In the genomic region with DNA sequence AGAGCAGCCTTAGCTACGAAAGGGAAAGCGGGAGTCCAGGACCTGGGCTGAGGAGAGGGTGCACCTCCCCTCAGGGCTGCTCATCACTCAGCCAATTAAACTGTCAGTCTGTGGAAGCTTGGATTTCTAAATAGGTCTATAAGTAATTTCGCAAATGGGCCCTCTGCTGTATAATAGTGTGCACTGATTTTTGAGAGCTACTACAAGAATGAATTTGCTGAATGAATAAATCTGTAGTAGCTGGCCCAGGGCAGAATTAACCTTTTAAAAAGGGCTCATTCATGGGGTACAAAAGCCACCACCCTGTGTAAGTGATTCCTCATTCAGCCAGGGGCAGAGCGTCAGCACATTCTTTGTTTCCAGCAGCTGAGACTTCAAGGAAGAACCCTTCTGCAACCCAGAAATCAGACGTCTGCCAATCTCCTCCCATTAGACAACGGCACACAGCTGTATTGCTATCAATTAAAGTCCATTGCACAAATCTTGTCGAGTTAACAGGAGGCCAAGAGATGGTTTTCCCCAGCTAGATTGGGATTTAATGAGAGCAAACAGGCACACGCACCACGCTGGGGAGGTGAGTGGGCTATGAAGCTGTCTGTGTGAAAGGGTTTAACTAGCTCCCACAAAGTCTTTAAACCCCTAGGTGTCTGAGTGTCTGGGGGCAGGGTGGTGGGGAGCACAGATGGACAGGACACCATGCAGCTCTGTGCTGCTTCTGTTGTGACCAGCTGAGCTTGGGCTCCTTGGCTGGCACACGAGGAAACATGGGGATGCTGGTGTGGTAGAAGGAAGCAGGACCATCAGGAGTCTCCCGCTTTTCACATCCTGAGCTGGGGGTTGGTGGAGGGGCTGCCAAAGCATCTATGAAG, we compare ENCODE assay signal across 13 mouse cellular contexts.
DNase-seq lines count a peak whose midpoint lies in the region; ATAC-seq and TF ChIP-seq lines count a peak whose summit lies in the region.
"Had no signal": no experiment of that assay in that cellular context is flagged by ENCODE, and none has a peak within 500 bp of the region (broad histone marks: within the 10 kb centered on the region; RNA-seq: fewer than 3 reads in every experiment).

No protein-coding gene starts in this region.

- H3K27me3 ChIP-seq in lung, postnatal 0 days (replicated peaks; ENCODE audit: insufficient read depth, low read length), result no peaks in the 10 kb centered on the region
- H3K27me3 ChIP-seq in forebrain, embryonic 14.5 days (replicated peaks; ENCODE audit: control insufficient read depth, insufficient read depth, low read length), result no peaks in the 10 kb centered on the region
- H3K27me3 ChIP-seq in limb, embryonic 14.5 days (ENCODE audit: control insufficient read depth, insufficient read depth, low read length), result no peaks in the 10 kb centered on the region
- no peaks in the 10 kb centered on the region for H3K27me3 ChIP-seq in stomach, postnatal 0 days (ENCODE audit: control insufficient read depth, insufficient read depth, low read length)
- H3K27me3 ChIP-seq: limb, embryonic 15.5 days had no signal

- peak; percentile 25 for ATAC-seq in lung, postnatal 0 days
- peak; percentile 91 for ATAC-seq in forebrain, embryonic 14.5 days
- ATAC-seq in limb, embryonic 14.5 days (ENCODE audit: low FRiP score, low read depth), result no peak; the same call in 1 of the 2 replicates
- ATAC-seq in stomach, postnatal 0 days (ENCODE audit: low FRiP score, low TSS enrichment), result no peak
- ATAC-seq in megakaryocyte-erythroid progenitor cell, adult 5-6 weeks (replicated peaks; ENCODE audit: low FRiP score, low TSS enrichment, poor library complexity, severe bottlenecking), result no peak
- ATAC-seq: activated CD4-positive, CD25-positive, alpha-beta regulatory T cell, adult 4 months had no signal

- no peak for TF ChIP-seq CTCF in lung, postnatal 0 days (IDR thresholded peaks at IDR 0.05)
- TF ChIP-seq CTCF in lung, adult 2 months (IDR thresholded peaks at IDR 0.05; ENCODE audit: insufficient read depth, low read length), result no peak
- 0 out of 2 replicates have a peak, but pooled peaks have one; percentile 8 for TF ChIP-seq CTCF in stomach, postnatal 0 days (IDR thresholded peaks at IDR 0.05; ENCODE audit: low read depth)

- H3K9ac ChIP-seq in lung, postnatal 0 days (replicated peaks; ENCODE audit: low read depth), result no peak overlapping the region
- peak overlapping the region; percentile 37 for H3K9ac ChIP-seq in forebrain, embryonic 14.5 days (ENCODE audit: low read length)
- no peak overlapping the region for H3K9ac ChIP-seq in limb, embryonic 14.5 days (ENCODE audit: low read depth, low read length, severe bottlenecking)
- H3K9ac ChIP-seq in stomach, postnatal 0 days (ENCODE audit: low read length), result no peak overlapping the region
- H3K9ac ChIP-seq: heart, embryonic 13.5 days; limb, embryonic 15.5 days had no signal

- H3K36me3 ChIP-seq in lung, postnatal 0 days (ENCODE audit: insufficient read depth, low read length), result no peaks in the 10 kb centered on the region
- no peaks in the 10 kb centered on the region for H3K36me3 ChIP-seq in forebrain, embryonic 14.5 days (ENCODE audit: control insufficient read depth, insufficient read depth, low read length)
- no peaks in the 10 kb centered on the region for H3K36me3 ChIP-seq in limb, embryonic 14.5 days (ENCODE audit: control insufficient read depth, insufficient read depth, low read length)
- H3K36me3 ChIP-seq in stomach, postnatal 0 days (ENCODE audit: control insufficient read depth, insufficient read depth, low read length), result no peaks in the 10 kb centered on the region
- H3K36me3 ChIP-seq: heart, embryonic 13.5 days; limb, embryonic 15.5 days had no signal

- WGBS in lung, postnatal 0 days, result 50% methylated on average over 11 of the region's 11 CpGs
- 57% methylated on average over 11 of the region's 11 CpGs for WGBS in lung, adult 2 months
- 5% methylated on average over 11 of the region's 11 CpGs for WGBS in forebrain, embryonic 14.5 days
- WGBS in limb, embryonic 14.5 days, result 24% methylated on average over 11 of the region's 11 CpGs
- WGBS in stomach, postnatal 0 days, result 54% methylated on average over 11 of the region's 11 CpGs

- H3K4me1 ChIP-seq in lung, postnatal 0 days (ENCODE audit: insufficient read depth, low read depth, low read length), result no peaks in the 10 kb centered on the region
- H3K4me1 ChIP-seq in lung, adult 2 months (ENCODE audit: control insufficient read depth, insufficient read depth, low read length), result no peaks in the 10 kb centered on the region; the same call in 1 of the 2 replicates
- peaks cover 21% of the 10 kb centered on the region for H3K4me1 ChIP-seq in forebrain, embryonic 14.5 days (ENCODE audit: control insufficient read depth, insufficient read depth, low read length)
- H3K4me1 ChIP-seq in limb, embryonic 14.5 days (ENCODE audit: control insufficient read depth, insufficient read depth, low read length), result no peaks in the 10 kb centered on the region
- H3K4me1 ChIP-seq in stomach, postnatal 0 days (replicated peaks; ENCODE audit: control insufficient read depth, insufficient read depth), result no peaks in the 10 kb centered on the region
- H3K4me1 ChIP-seq: heart, embryonic 13.5 days had no signal

- no peak for TF ChIP-seq EP300 in lung, postnatal 0 days (IDR thresholded peaks at IDR 0.05)
- TF ChIP-seq EP300 in stomach, postnatal 0 days (optimal IDR thresholded peaks at IDR 0.05), result no peak

- TF ChIP-seq POLR2A in lung, adult 2 months (IDR thresholded peaks at IDR 0.05; ENCODE audit: borderline replicate concordance, extremely low read depth, low read depth, low read length), result no peak
- TF ChIP-seq POLR2A in limb, embryonic 14.5 days (IDR thresholded peaks at IDR 0.05; ENCODE audit: borderline replicate concordance, extremely low read depth, insufficient read depth, insufficient read length), result no peak

- H3K4me3 ChIP-seq in lung, postnatal 0 days (ENCODE audit: low read depth, low read length), result no peak overlapping the region
- no peak overlapping the region for H3K4me3 ChIP-seq in lung, adult 2 months (replicated peaks; ENCODE audit: extremely low read depth, low read depth, low read length)
- no peak overlapping the region for H3K4me3 ChIP-seq in forebrain, embryonic 14.5 days (ENCODE audit: low read depth, low read length)
- H3K4me3 ChIP-seq in limb, embryonic 14.5 days (replicated peaks; ENCODE audit: low read length), result no peak overlapping the region
- H3K4me3 ChIP-seq in stomach, postnatal 0 days (ENCODE audit: low read depth, low read length), result no peak overlapping the region
- H3K4me3 ChIP-seq: heart, embryonic 13.5 days; limb, embryonic 15.5 days; myocyte had no signal

- H3K4me2 ChIP-seq in lung, postnatal 0 days (replicated peaks; ENCODE audit: low read depth, low read length), result no peak overlapping the region
- peak overlapping the region; percentile 5; the same call in 1 of the 2 replicates for H3K4me2 ChIP-seq in forebrain, embryonic 14.5 days (ENCODE audit: low read length)
- H3K4me2 ChIP-seq in limb, embryonic 14.5 days (replicated peaks; ENCODE audit: low read depth, low read length, severe bottlenecking), result no peak overlapping the region
- H3K4me2 ChIP-seq in stomach, postnatal 0 days (replicated peaks; ENCODE audit: low read depth), result no peak overlapping the region
- H3K4me2 ChIP-seq: heart, embryonic 13.5 days; limb, embryonic 15.5 days had no signal

- peak; percentile 43 for DNase-seq in lung, postnatal 0 days (ENCODE audit: low spot score)
- DNase-seq in lung, adult 2 months, result no peak
- peak; percentile 87 for DNase-seq in forebrain, embryonic 14.5 days (ENCODE audit: low spot score)
- peak; percentile 18 for DNase-seq in limb, embryonic 14.5 days (ENCODE audit: low spot score)
- no peak for DNase-seq in stomach, postnatal 0 days (ENCODE audit: low spot score)
- no peak for DNase-seq in adrenal gland, postnatal 14 days
- DNase-seq: cerebellum, adult 18-20 months; kidney, postnatal 25 days had no signal

- H3K9me3 ChIP-seq in lung, postnatal 0 days (ENCODE audit: low read length), result no peaks in the 10 kb centered on the region
- no peaks in the 10 kb centered on the region for H3K9me3 ChIP-seq in forebrain, embryonic 14.5 days (replicated peaks; ENCODE audit: control insufficient read depth, low read length)
- H3K9me3 ChIP-seq in limb, embryonic 14.5 days (ENCODE audit: control insufficient read depth, low read length), result no peaks in the 10 kb centered on the region
- no peaks in the 10 kb centered on the region for H3K9me3 ChIP-seq in stomach, postnatal 0 days (ENCODE audit: control insufficient read depth, low read length)
- H3K9me3 ChIP-seq: heart, embryonic 13.5 days; limb, embryonic 15.5 days had no signal

- H3K27ac ChIP-seq in lung, postnatal 0 days (ENCODE audit: low read length), result no peak overlapping the region
- peak overlapping the region; percentile 89 for H3K27ac ChIP-seq in forebrain, embryonic 14.5 days (ENCODE audit: low read depth, low read length)
- no peak overlapping the region for H3K27ac ChIP-seq in limb, embryonic 14.5 days (replicated peaks; ENCODE audit: low read depth, low read length)
- no peak overlapping the region for H3K27ac ChIP-seq in stomach, postnatal 0 days (replicated peaks)
- H3K27ac ChIP-seq: heart, embryonic 13.5 days; limb, embryonic 15.5 days had no signal

Comparison
In these comparisons a context has a peak if more than half of its experiments do, and no peak if none do; other contexts are left out.
1. DNase-seq: peak in lung, postnatal 0 days (single experiment), forebrain, embryonic 14.5 days (single experiment) and limb, embryonic 14.5 days (single experiment); none in lung, adult 2 months (single experiment), stomach, postnatal 0 days (single experiment) and adrenal gland, postnatal 14 days (single experiment).
2. ATAC-seq: peak in lung, postnatal 0 days (single experiment) and forebrain, embryonic 14.5 days (single experiment); none in limb, embryonic 14.5 days (single experiment), stomach, postnatal 0 days (single experiment) and megakaryocyte-erythroid progenitor cell, adult 5-6 weeks (single experiment).